Mouse (Mus musculus): Measurements from ENCODE around the gene Crmp1. TPM values are rescaled to one million over a fixed set of nuclear protein-coding genes. Genes with fewer than 3 reads are reported as not detected.

Crmp1 gene
- polyA plus RNA-seq, 1 experiment from 2014 or later: 340 TPM

DNA sequence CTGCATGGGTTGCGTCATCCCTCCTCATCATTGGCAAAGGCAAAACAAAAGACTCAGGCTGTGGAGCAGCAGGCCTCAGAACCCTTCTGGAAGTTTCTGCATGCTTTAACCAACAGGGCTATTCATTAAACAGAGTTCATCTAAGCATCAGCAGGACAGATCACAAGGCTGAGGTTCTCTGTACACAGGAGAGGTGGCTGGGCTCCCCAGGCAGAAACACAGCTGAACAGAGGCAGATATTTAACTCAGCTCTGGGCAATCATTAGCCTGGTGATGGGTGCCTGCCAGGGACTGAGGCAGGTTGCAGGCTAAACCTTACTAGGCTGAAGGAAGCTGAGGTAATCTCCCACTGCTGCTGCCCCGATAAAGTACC lies 89.4 kb downstream of the Crmp1 start:
- Histone ChIP-seq H3K4me2 (replicated peaks; ENCODE audit: low read depth, low read length) (no peak overlapping the region), H3K9ac (ENCODE audit: low read depth, low read length) (no peak overlapping the region), H3K27me3 (ENCODE audit: control insufficient read depth, insufficient read depth, low read length) (no peaks in the 10 kb centered on the region), H3K4me1 (replicated peaks; ENCODE audit: control insufficient read depth, insufficient read depth, low read length) (no peaks in the 10 kb centered on the region; the same call in 1 of the 2 replicates), H3K4me3 (ENCODE audit: low read depth, low read length) (no peak overlapping the region), H3K9me3 (ENCODE audit: control insufficient read depth, low read length) (no peaks in the 10 kb centered on the region), H3K36me3 (ENCODE audit: control insufficient read depth, insufficient read depth, low read length) (no peaks in the 10 kb centered on the region), H3K27ac (ENCODE audit: low read depth, low read length) (no peak overlapping the region)
- 84% methylated on average over 2 of the region's 2 CpGs for WGBS
- no peak for DNase-seq (ENCODE audit: low spot score)
- ATAC-seq (ENCODE audit: low FRiP score): no peak

DNA sequence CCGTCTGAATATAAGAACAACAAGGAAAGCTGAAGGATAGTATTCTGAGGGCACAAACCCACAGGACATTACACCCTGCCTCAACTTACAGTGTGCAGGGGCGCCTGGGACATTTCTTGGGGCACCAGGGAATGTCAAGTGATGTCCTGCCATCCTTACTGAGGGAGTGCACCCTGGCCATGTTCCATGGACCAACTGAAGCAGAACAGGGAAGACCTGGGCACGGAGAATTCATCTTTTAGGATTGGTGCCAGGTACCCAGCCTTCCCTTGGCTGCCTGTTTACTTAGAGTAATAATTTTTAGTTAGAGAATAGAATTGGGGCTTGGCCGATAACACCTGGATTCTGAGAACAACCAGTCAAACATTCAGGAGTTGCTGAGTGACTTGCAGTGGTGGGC lies 90.3 kb downstream of the Crmp1 start:
- no peak overlapping the region for H3K4me3 ChIP-seq (ENCODE audit: low read depth, low read length)
- DNase-seq (ENCODE audit: low spot score) (no peak), ATAC-seq (ENCODE audit: low FRiP score) (no peak)
- H3K9ac ChIP-seq (ENCODE audit: low read depth, low read length): no peak overlapping the region
- 78% methylated on average over 4 of the region's 4 CpGs for WGBS
- H3K4me1 ChIP-seq (replicated peaks; ENCODE audit: control insufficient read depth, insufficient read depth, low read length): peaks cover 3% of the 10 kb centered on the region; the same call in 1 of the 2 replicates
- no peaks in the 10 kb centered on the region for H3K9me3 ChIP-seq (ENCODE audit: control insufficient read depth, low read length)
- no peak overlapping the region for H3K4me2 ChIP-seq (replicated peaks; ENCODE audit: low read depth, low read length)
- H3K27ac ChIP-seq (ENCODE audit: low read depth, low read length): no peak overlapping the region
- no peaks in the 10 kb centered on the region for H3K27me3 ChIP-seq (ENCODE audit: control insufficient read depth, insufficient read depth, low read length)
- H3K36me3 ChIP-seq (ENCODE audit: control insufficient read depth, insufficient read depth, low read length): no peaks in the 10 kb centered on the region

DNA sequence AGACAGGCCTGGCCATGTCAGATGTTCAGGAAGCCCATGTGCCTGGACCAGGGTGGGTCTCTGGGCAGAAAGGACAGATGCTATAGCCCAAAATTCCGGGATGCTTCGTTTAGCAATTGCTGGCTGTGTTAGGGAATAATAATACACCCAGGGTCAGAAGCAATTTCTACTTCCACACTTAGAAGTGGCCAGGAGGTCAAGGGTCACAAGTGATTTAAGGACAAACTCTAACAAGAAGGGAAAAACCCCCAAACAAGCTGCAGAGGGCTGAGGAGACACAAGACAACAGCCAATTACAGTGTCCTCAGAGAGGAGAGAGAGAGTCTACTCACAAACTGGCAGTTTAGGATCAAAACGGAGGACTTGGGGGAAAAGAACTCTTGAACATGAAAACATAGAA lies 93.3 kb downstream of the Crmp1 start:
- Histone ChIP-seq H3K4me1 (replicated peaks; ENCODE audit: control insufficient read depth, insufficient read depth, low read length) (peaks cover 10% of the 10 kb centered on the region), H3K27ac (ENCODE audit: low read depth, low read length) (no peak overlapping the region), H3K4me2 (replicated peaks; ENCODE audit: low read depth, low read length) (no peak overlapping the region), H3K27me3 (ENCODE audit: control insufficient read depth, insufficient read depth, low read length) (no peaks in the 10 kb centered on the region), H3K36me3 (ENCODE audit: control insufficient read depth, insufficient read depth, low read length) (no peaks in the 10 kb centered on the region), H3K9ac (ENCODE audit: low read depth, low read length) (no peak overlapping the region), H3K4me3 (ENCODE audit: low read depth, low read length) (no peak overlapping the region), H3K9me3 (ENCODE audit: control insufficient read depth, low read length) (no peaks in the 10 kb centered on the region)
- ATAC-seq (ENCODE audit: low FRiP score) (no peak), DNase-seq (ENCODE audit: low spot score) (no peak)
- 71% methylated on average over 3 of the region's 3 CpGs for WGBS

- peak; percentile 86 for DNase-seq (ENCODE audit: low spot score)
- H3K4me3 ChIP-seq (ENCODE audit: low read depth, low read length): peak within 1 kb of the TSS; percentile 60
- under 1% methylated on average over 47 of the region's 48 CpGs for WGBS
- H3K9ac ChIP-seq (ENCODE audit: low read depth, low read length): peak within 1 kb of the TSS; percentile 74
- H3K4me1 ChIP-seq (replicated peaks; ENCODE audit: control insufficient read depth, insufficient read depth, low read length): peaks cover 10% of the 10 kb centered on the region
- peak within 1 kb of the TSS; percentile 94 for H3K4me2 ChIP-seq (replicated peaks; ENCODE audit: low read depth, low read length)
- H3K27me3 ChIP-seq (ENCODE audit: control insufficient read depth, insufficient read depth, low read length): no peaks in the 10 kb centered on the region
- H3K9me3 ChIP-seq (ENCODE audit: control insufficient read depth, low read length): no peaks in the 10 kb centered on the region
- no peak within 1 kb of the TSS for H3K27ac ChIP-seq (ENCODE audit: low read depth, low read length)
- no peaks in the 10 kb centered on the region; the same call in 1 of the 2 replicates for H3K36me3 ChIP-seq (ENCODE audit: control insufficient read depth, insufficient read depth, low read length)
- ATAC-seq (ENCODE audit: low FRiP score): peak; percentile 73
Observed at GRCm38 (mm10) chr5:37336485-37337105, 94.9 kb downstream of the Crmp1 start, which contains the start of gene Evc. Gene Evc (minus strand): TSS chr5:37336894.

GRCm38 (mm10) chr5:37337696-37338095 lies 96.0 kb downstream of the Crmp1 start:
- Histone ChIP-seq H3K4me3 (ENCODE audit: low read depth, low read length) (no peak overlapping the region), H3K4me1 (replicated peaks; ENCODE audit: control insufficient read depth, insufficient read depth, low read length) (peaks cover 10% of the 10 kb centered on the region), H3K27ac (ENCODE audit: low read depth, low read length) (no peak overlapping the region), H3K9ac (ENCODE audit: low read depth, low read length) (peak overlapping the region; percentile 71; the same call in 1 of the 2 replicates), H3K9me3 (ENCODE audit: control insufficient read depth, low read length) (no peaks in the 10 kb centered on the region), H3K4me2 (replicated peaks; ENCODE audit: low read depth, low read length) (peak overlapping the region; percentile 84; the same call in 1 of the 2 replicates), H3K36me3 (ENCODE audit: control insufficient read depth, insufficient read depth, low read length) (no peaks in the 10 kb centered on the region; the same call in 1 of the 2 replicates), H3K27me3 (ENCODE audit: control insufficient read depth, insufficient read depth, low read length) (no peaks in the 10 kb centered on the region)
- no peak for ATAC-seq (ENCODE audit: low FRiP score)
- WGBS: 69% methylated on average over 3 of the region's 3 CpGs
- no peak for DNase-seq (ENCODE audit: low spot score)

DNA sequence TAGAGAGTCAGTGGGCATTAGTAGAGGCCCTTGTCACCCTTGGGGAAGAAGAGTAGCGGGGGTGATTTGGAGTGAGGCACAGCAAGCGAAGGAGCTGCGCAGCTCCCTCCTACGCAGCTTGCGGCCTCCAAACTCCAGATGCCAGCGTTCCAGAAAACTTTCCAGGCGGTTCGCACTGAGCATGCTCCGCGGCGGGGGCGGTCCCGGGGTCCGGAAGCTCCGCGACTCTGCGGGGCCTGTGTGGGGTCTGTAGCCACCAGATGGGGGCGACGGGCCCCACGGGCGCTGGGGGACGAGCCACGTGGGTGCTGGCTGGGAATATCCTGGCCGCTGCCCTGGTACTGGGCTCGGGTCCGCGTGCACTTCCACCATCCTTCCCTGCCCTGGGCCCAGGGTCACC lies 96.5 kb downstream of the Crmp1 start, which contains the start of gene Evc2:
Gene Evc2, plus strand, starts transcription at position 212 of the 400 bp plus-strand sequence.
- H3K4me3 ChIP-seq (ENCODE audit: low read depth, low read length): peak within 1 kb of the TSS; percentile 49
- H3K9me3 ChIP-seq (ENCODE audit: control insufficient read depth, low read length): no peaks in the 10 kb centered on the region
- no peaks in the 10 kb centered on the region; the same call in 1 of the 2 replicates for H3K36me3 ChIP-seq (ENCODE audit: control insufficient read depth, insufficient read depth, low read length)
- H3K27me3 ChIP-seq (ENCODE audit: control insufficient read depth, insufficient read depth, low read length): no peaks in the 10 kb centered on the region
- H3K4me1 ChIP-seq (replicated peaks; ENCODE audit: control insufficient read depth, insufficient read depth, low read length): peaks cover 10% of the 10 kb centered on the region
- ATAC-seq (ENCODE audit: low FRiP score) (peak; percentile 71), DNase-seq (ENCODE audit: low spot score) (peak; percentile 79)
- H3K4me2 ChIP-seq (replicated peaks; ENCODE audit: low read depth, low read length): peak within 1 kb of the TSS; percentile 84
- under 1% methylated on average over 26 of the region's 27 CpGs for WGBS
- H3K27ac ChIP-seq (ENCODE audit: low read depth, low read length): no peak within 1 kb of the TSS; the same call in 1 of the 2 replicates
- H3K9ac ChIP-seq (ENCODE audit: low read depth, low read length): peak within 1 kb of the TSS; percentile 71

Other genes starting within 250 kb of the Crmp1 start
- gene Gm1043, start 156.6 kb upstream of the Crmp1 start, polyA plus RNA-seq (2014; fragmentation: Nextera tagmentation; extraction: Ambion mirVana): 0.09 and 0.14 TPM in 2 replicates
- 9.5 TPM in 2 replicates for gene Evc, start 95.0 kb downstream of the Crmp1 start, polyA plus RNA-seq (2014; fragmentation: Nextera tagmentation; extraction: Ambion mirVana)
- gene Evc2, start 96.6 kb downstream of the Crmp1 start, polyA plus RNA-seq (2014; fragmentation: Nextera tagmentation; extraction: Ambion mirVana): 7.7 and 8.1 TPM in 2 replicates

Measured in hindbrain, embryonic 11.5 days (tissue).